Mouse (Mus musculus) erythroblast, adult 5-6 weeks (primary cell): Measurements from ENCODE around the gene Mcpt2. TPM values are rescaled to one million over a fixed set of nuclear protein-coding genes. Genes with fewer than 3 reads are reported as not detected.
"Not testable (repeated sequence)": the region's sequence is repeated elsewhere in the genome, so short reads cannot be mapped to it uniquely, and the experiment has no call there.

ENCODE experiments used
- ATAC-seq: replicated peaks from 2 replicates; pipeline ENCODE4 v1.8.0; 2016; ENCODE audit warnings: moderate number of reproducible peaks, mild to moderate bottlenecking, moderate TSS enrichment, inconsistent platforms; ENCODE audit not compliant: poor library complexity, low FRiP score, severe bottlenecking
- total RNA-seq, 2 experiments: library from RNA; stranded (forward) in 1 of 2; stranded (reverse) in 1 of 2; fragments of 150-400 nt in 1 of 2; fragments of 200-764, 138-1000 nt in 1 of 2; gene quantifications; 2 replicates each; pipeline versions ENCODE4 v1.2.3 to v1.2.4; 2015 to 2017; ENCODE audit warnings: low replicate concordance in 2 of 2

Mcpt2 gene
- total RNA-seq (2015; ENCODE audit: low replicate concordance) = not detected in 2 replicates
- 0.84 TPM in 1 of 2 replicates, not detected in the other for total RNA-seq (2017; ENCODE audit: low replicate concordance)

DNA sequence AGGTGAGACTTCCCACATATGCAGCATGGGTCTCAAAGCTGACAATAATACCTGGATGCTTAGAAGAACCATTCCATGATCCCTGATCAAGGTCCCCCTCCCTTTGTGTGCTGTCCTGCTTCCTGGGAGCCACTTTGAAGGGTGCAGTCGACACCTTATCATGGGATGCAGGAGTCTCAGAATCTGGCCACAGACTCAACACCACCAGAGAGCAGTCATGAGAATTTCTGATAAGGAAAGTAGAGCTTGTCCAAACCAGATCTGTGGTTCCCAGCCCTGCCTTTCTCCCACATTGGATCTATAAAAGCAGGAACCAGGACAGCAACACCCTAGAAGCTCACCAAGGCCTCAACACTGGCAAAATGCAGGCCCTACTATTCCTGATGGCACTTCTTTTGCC, at the start of gene Mcpt2:
Gene Mcpt2 (plus strand): TSS at position 250 of the 400 bp plus-strand sequence.
- not testable (repeated sequence) for ATAC-seq

DNA sequence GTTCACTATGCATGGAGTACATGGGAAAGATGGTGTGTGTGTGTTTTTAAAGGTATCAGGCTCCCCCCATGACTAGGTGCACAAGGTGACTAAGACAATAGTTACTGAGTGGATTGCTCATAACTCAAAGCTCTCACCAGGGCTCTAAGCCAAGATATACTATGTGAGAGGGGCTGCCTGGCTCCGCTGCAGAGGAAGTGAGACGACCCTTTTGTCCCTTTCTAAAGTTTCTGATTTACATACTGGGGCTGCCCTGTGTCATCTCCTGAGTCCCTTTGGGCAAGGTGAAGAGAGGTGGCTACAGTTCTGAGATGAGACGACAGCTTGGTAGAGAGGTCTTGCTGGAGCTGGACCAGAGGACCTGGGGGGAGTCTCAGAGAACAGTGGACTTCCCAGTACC, 28.7 kb upstream of the Mcpt2 start:
- no peak for ATAC-seq

DNA sequence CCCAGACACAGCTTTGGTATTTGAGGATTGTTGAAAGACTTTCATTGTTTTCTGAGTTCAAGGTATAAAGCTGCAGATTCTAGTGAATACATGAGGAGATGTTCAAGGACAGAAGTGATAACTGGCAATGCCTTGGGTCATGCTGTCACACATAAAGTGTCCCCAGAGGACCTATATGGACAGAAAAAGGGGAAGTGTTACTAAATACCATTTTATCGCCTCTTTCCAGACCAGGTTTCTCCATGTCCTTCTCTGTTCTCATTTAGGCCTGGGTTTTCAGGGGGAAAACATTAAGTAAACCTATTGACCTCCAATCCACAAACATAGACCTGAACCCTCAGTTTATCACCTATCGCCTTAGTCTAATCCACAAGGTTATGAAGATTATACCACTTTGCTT, 27.9 kb upstream of the Mcpt2 start:
- no peak for ATAC-seq

DNA sequence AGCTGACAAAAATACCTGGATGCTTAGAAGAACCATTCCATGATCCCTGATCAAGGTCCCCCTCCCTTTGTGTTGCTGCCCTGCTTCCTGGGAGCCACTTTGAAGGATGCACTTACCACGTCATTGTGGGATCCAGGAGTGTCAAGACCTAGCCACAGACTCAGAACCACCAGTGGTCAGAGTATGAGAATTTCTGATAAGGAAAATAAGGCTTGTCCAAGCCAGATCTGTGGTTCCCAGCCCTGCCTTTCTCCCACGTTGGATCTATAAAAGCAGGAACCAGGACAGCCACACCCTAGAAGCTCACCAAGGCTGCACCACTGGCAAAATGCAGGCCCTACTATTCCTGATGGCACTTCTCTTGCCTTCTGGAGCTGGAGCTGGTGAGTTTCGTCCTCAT, 24.2 kb upstream of the Mcpt2 start, which contains the start of gene Mcpt1:
Gene Mcpt1 (plus strand): TSS at position 301 of the 400 bp plus-strand sequence.
- not testable (repeated sequence) for ATAC-seq

DNA sequence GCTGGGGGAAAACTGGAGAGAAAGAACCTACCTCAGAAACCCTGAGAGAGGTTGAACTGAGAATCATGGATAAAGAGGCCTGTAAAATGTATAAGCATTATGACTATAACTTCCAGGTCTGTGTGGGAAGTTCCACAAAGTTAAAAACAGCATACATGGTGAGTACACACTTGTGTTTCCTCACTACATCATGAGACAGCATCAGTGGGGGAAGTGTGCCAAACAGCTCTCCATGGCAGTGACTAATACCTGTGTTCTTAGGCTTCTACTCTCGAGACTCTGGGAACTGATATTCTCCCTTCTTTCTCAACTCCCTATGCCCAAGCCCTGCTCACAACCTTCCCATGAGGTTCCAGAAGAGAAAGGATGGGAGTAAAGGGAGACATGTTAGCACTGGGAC, 22.4 kb upstream of the Mcpt2 start:
- ATAC-seq = no peak

DNA sequence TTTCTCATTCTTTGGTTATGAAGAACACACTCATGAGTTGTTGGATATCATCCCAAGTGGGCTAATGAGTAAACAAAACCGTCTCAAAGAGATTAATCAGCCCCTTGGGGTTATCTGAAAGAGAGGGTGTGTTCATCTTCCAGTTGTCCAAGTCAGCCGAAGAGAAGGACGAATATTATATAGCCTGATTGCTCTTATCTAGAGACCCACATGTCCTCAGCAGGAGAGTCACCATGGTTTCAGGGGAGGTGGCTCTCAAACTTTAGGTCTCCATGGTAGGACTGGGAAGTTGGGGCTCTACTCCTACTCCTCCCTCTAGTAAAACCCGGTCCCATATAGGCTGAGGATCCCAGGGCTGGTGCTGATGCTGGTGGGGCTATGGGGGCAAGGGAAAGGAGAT, 20.5 kb upstream of the Mcpt2 start:
- ATAC-seq = peak; percentile 85

DNA sequence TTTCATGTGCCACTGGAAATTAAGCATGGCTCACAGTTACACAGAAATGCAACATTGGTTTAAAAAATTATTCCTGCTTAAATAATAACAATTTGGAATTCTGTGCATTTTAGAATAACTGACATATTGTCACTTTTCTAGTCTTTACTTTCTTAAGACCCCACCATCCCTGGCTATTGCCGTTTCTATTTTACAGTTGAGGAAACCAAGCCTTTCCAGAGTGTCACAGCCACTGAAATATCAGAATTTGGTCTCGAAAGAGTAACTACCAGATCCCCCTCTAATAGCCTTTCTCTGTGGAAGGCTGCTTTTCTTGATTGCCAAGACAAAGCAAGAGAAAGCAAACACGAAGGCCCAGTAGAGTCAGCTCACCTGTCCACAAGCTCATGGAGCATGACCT, 11.4 kb upstream of the Mcpt2 start, which contains the start of gene Mcpt9:
Gene Mcpt9 (minus strand): TSS at position 101 of the 400 bp plus-strand sequence.
- not testable (repeated sequence) for ATAC-seq

DNA sequence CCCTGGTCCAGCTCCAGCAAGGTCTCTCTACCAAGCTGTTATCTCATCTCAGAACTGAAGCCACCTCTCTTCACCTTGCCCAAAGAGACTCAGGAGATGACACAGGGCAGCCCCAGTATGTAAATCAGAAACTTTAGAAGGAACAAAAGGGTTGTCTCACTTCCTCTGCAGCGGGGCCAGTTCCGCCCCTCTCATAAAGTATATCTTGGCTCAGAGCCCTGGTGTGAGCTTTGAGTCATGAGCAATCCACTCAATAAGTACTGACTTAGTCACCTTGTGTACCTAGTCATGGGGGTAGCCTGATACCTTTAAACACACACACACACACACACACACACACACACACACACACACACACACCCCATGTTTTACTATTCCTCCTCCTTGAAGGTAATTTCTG, 7.4 kb upstream of the Mcpt2 start:
- no peak for ATAC-seq

DNA sequence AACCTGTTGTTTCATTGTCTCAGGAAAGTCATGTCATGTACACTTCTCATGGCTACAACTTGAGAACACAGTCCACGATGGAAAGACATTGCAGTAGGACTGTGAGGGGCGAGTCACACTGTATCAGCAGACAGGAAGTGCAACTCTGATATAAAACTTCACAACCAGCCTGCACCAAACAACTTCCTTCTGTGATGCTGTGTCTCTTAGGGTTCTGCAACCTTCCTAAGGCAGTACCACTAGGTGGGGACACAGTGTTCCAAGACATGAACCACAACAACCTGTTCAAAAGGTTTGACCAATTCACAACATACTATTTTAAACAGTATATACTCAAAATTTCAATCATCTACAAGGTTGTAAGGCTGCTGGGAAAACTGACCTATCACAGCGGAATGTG, 13.6 kb downstream of the Mcpt2 start:
- no peak for ATAC-seq

DNA sequence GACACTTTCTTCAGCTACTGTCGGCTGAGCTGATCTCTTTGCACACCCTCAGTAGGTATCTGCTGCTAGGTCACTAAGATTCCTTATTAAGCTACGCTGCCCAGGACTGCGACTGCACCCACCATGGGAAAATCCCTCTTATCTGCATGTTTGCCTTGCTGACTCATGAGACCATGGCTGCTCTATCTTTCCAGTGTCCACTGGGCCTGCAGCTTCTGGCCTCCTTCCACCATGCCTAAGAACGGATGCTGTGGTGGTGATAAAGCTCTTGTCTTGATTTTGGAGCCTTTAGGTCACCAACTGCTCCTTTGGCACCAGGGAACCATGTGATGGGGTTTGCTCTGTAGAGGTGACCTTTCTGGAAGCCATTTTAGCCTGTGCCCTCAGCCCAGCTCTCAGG, 15.9 kb downstream of the Mcpt2 start:
- no peak for ATAC-seq

DNA sequence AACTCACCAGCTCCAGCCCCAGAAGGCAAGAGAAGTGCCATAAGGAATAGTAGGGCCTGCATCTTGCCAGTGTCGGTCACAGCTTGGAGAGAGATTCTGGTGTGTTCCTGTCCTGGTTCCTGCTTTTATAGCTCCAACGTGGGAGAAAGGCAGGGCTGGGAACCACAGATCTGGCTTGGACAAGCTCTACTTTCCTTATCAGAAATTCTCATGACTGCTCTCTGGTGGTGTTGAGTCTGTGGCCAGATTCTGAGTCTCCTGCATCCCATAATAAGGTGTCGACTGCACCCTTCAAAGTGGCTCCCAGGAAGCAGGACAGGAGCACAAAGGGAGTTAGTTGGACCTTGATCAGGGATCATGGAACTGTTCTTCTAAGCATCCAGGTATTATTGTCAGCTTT, 20.4 kb downstream of the Mcpt2 start, which contains the start of gene Mcpt4:
Gene Mcpt4 (minus strand): TSS at position 101 of the 400 bp plus-strand sequence.
- not testable (repeated sequence) for ATAC-seq

DNA sequence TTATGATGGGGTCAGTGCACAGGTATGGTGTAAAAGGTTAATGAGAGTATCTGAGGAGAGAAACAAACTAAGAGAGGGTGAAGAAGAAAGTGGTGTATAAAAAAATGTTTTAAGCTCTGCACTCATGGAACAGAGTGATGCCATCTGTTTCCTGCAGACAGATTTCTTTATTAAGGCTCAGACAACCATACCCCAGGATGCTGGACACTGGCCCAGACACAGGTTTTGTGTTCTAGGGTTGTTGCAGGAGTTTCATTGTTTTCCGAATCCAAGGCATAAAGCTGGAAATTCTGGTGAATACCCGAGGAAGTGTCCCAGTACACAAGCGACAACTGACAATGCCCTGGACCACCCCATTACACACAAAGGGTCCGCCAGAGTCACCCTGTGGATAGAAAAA, 40.2 kb downstream of the Mcpt2 start:
- no peak for ATAC-seq

DNA sequence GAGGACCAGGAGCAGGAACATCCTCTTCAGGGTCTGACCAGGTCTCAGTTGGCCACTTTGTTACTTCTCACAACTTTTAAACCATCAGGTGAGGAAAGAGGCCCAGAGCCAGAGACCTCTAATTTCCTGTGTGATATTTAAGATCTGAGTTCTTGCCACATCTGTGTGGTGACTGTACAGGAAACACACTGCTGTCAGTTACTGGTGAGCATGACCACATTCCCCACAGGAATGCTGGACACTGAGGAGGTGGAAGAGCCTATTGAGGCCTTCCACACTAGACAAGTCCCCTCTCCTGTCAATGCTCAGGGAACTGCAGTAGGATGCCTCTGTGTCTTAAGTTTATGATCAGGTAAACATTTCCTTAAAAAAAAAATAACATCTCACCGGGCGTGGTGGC, 43.3 kb downstream of the Mcpt2 start, which contains the start of gene Mcpt8:
Gene Mcpt8 (minus strand): TSS at position 107 of the 400 bp plus-strand sequence.
- ATAC-seq = no peak

DNA sequence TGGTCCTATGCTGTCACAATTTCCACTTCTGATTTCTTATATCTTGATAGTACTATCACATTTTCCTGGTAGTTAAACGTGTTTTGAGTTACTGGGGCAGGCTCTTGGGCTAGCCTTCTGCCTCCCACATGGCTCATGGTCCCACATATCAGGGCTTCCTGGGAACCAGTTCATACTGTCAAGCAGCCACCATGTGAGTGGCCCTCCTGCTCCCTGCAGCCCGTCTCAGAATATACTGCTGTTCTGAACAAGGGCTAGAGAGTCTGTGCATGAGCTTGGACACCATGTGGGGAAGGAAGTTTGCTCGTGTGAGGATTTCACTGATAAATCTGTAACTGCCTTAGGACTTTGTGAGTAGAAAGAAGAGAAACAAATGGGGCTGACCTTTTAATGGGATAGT, 44.9 kb downstream of the Mcpt2 start:
- no peak for ATAC-seq

DNA sequence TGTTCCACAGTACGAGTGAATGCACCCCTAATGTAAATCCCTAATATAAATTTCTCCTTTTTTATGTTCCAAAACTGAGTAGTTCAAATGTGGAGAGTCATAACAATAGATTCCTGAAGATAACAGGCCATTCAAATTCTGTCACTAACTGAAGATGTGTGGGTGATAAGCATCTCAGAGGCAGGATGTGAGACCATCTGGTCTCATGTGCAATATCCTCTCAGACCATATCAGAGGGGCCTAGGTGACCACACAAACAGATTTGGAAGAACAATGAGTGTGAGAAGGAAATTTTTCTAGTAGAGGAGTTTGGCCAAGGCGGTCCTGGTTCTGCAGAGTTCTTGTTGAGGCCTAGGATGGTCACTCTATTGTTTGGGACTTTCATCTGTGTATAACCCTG, 51.5 kb downstream of the Mcpt2 start:
- no peak for ATAC-seq

Other genes starting within 250 kb of the Mcpt2 start
- gene Nfatc4, start 218.9 kb upstream of the Mcpt2 start, total RNA-seq (2015; ENCODE audit: low replicate concordance) = not detected in 2 replicates
- not detected in 2 replicates for gene Nfatc4, start 218.9 kb upstream of the Mcpt2 start, total RNA-seq (2017; ENCODE audit: low replicate concordance)
- gene Nynrin, start 188.0 kb upstream of the Mcpt2 start, total RNA-seq (2015; ENCODE audit: low replicate concordance) = 0.38 and 0.84 TPM in 2 replicates
- 0.42 and 0.77 TPM in 2 replicates for gene Nynrin, start 188.0 kb upstream of the Mcpt2 start, total RNA-seq (2017; ENCODE audit: low replicate concordance)
- not detected in 2 replicates for gene Cbln3, start 157.6 kb upstream of the Mcpt2 start, total RNA-seq (2015; ENCODE audit: low replicate concordance)
- gene Cbln3, start 157.6 kb upstream of the Mcpt2 start, total RNA-seq (2017; ENCODE audit: low replicate concordance) = 0.14 TPM in 1 of 2 replicates, not detected in the other
- gene Khnyn, start 157.1 kb upstream of the Mcpt2 start, total RNA-seq (2015; ENCODE audit: low replicate concordance) = 30.7 and 36.4 TPM in 2 replicates
- 122 and 126 TPM in 2 replicates for gene Khnyn, start 157.1 kb upstream of the Mcpt2 start, total RNA-seq (2017; ENCODE audit: low replicate concordance)
- gene Sdr39u1, start 141.7 kb upstream of the Mcpt2 start, total RNA-seq (2015; ENCODE audit: low replicate concordance) = 1.3 TPM in 2 replicates
- 3.5 and 10.6 TPM in 2 replicates for gene Sdr39u1, start 141.7 kb upstream of the Mcpt2 start, total RNA-seq (2017; ENCODE audit: low replicate concordance)
- not detected in 2 replicates for gene Cma1, start 97.4 kb upstream of the Mcpt2 start, total RNA-seq (2015; ENCODE audit: low replicate concordance)
- gene Cma1, start 97.4 kb upstream of the Mcpt2 start, total RNA-seq (2017; ENCODE audit: low replicate concordance) = not detected in 2 replicates
- gene Cma2, start 91.1 kb upstream of the Mcpt2 start, total RNA-seq (2015; ENCODE audit: low replicate concordance) = not detected in 2 replicates
- not detected in 2 replicates for gene Cma2, start 91.1 kb upstream of the Mcpt2 start, total RNA-seq (2017; ENCODE audit: low replicate concordance)
- not detected in 2 replicates for gene Mcpt1, start 24.1 kb upstream of the Mcpt2 start, total RNA-seq (2015; ENCODE audit: low replicate concordance)
- not detected in 2 replicates for gene Mcpt1, start 24.1 kb upstream of the Mcpt2 start, total RNA-seq (2017; ENCODE audit: low replicate concordance)
- not detected in 2 replicates for gene Mcpt9, start 11.5 kb upstream of the Mcpt2 start, total RNA-seq (2015; ENCODE audit: low replicate concordance)
- gene Mcpt9, start 11.5 kb upstream of the Mcpt2 start, total RNA-seq (2017; ENCODE audit: low replicate concordance) = not detected in 2 replicates
- not detected in 2 replicates for gene Mcpt4, start 20.3 kb downstream of the Mcpt2 start, total RNA-seq (2015; ENCODE audit: low replicate concordance)
- gene Mcpt4, start 20.3 kb downstream of the Mcpt2 start, total RNA-seq (2017; ENCODE audit: low replicate concordance) = not detected in 2 replicates
- gene Mcpt8, start 43.2 kb downstream of the Mcpt2 start, total RNA-seq (2015; ENCODE audit: low replicate concordance) = 205 and 289 TPM in 2 replicates
- gene Mcpt8, start 43.2 kb downstream of the Mcpt2 start, total RNA-seq (2017; ENCODE audit: low replicate concordance) = 98.4 and 115 TPM in 2 replicates
- gene Ctsg, start 60.5 kb downstream of the Mcpt2 start, total RNA-seq (2015; ENCODE audit: low replicate concordance) = 413 and 487 TPM in 2 replicates
- 257 and 291 TPM in 2 replicates for gene Ctsg, start 60.5 kb downstream of the Mcpt2 start, total RNA-seq (2017; ENCODE audit: low replicate concordance)
- not detected in 2 replicates for gene Gzme, start 78.6 kb downstream of the Mcpt2 start, total RNA-seq (2015; ENCODE audit: low replicate concordance)
- gene Gzme, start 78.6 kb downstream of the Mcpt2 start, total RNA-seq (2017; ENCODE audit: low replicate concordance) = not detected in 2 replicates
- gene Gzmd, start 90.6 kb downstream of the Mcpt2 start, total RNA-seq (2015; ENCODE audit: low replicate concordance) = not detected in 2 replicates
- gene Gzmd, start 90.6 kb downstream of the Mcpt2 start, total RNA-seq (2017; ENCODE audit: low replicate concordance) = not detected in 2 replicates
- not detected in 2 replicates for gene Gzmg, start 117.5 kb downstream of the Mcpt2 start, total RNA-seq (2015; ENCODE audit: low replicate concordance)
- gene Gzmg, start 117.5 kb downstream of the Mcpt2 start, total RNA-seq (2017; ENCODE audit: low replicate concordance) = not detected in 2 replicates
- gene Gzmn, start 132.6 kb downstream of the Mcpt2 start, total RNA-seq (2015; ENCODE audit: low replicate concordance) = not detected in 2 replicates
- gene Gzmn, start 132.6 kb downstream of the Mcpt2 start, total RNA-seq (2017; ENCODE audit: low replicate concordance) = not detected in 2 replicates
- not detected in 2 replicates for gene Gzmf, start 169.4 kb downstream of the Mcpt2 start, total RNA-seq (2015; ENCODE audit: low replicate concordance)
- not detected in 2 replicates for gene Gzmf, start 169.4 kb downstream of the Mcpt2 start, total RNA-seq (2017; ENCODE audit: low replicate concordance)
- gene Gzmc, start 192.6 kb downstream of the Mcpt2 start, total RNA-seq (2015; ENCODE audit: low replicate concordance) = not detected in 2 replicates
- not detected in 2 replicates for gene Gzmc, start 192.6 kb downstream of the Mcpt2 start, total RNA-seq (2017; ENCODE audit: low replicate concordance)
- 1.3 TPM in 1 of 2 replicates, not detected in the other for gene Gzmb, start 220.2 kb downstream of the Mcpt2 start, total RNA-seq (2015; ENCODE audit: low replicate concordance)
- gene Gzmb, start 220.2 kb downstream of the Mcpt2 start, total RNA-seq (2017; ENCODE audit: low replicate concordance) = not detected in 2 replicates